Mouse (Mus musculus): ENCODE data around the gene Mbtps1. TPM values are rescaled to one million over a fixed set of nuclear protein-coding genes. Genes with fewer than 3 reads are reported as not detected.
A peak's percentile ranks its signal among the peaks of the same experiment; 100 is the strongest.

The Mbtps1 gene
- total and polyA plus RNA-seq, 3 experiments = 33.1 to 59.9 TPM; not detected in 1

DNA sequence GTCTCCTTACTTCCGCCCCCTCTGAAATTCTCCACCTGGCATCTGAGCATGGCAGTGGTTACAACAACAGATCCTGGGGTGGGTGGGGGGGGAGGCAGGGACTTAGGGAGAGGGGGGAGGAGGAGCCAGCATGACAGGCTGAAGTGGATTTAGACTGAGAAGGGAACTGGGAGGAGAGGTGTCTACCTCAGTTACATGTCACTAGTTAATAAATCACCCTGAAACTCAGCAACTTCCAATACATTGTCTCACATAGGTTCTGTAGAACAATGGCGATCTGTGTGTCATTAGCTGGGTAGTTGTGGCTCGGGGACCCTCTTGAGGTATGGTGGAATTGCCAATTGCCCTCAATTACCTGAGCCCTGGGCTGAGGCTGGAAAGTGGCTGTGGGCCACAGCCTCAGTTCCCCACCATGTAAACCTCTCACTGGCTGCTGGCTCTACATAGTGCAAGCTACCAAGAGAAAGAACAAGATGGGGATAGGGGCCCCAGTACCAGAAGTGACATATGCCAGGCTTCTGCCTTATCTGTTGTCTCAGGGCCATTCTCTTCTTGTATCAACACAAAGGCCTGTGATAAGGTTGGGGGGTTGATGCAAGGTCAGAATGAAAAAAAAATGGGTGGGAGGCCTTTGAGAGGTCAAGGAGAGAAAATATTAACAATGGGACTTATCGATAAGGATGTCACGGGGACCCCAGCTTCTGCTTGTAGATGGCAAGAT is 22.1 kb upstream of the Mbtps1 start (continued):
- TF ChIP-seq MAFK (IDR thresholded peaks at IDR 0.05; ENCODE audit: borderline replicate concordance, low read depth, low read length) (peak; percentile 64; the same call in 1 of the 2 replicates), HCFC1 (IDR thresholded peaks at IDR 0.05; ENCODE audit: low read depth, low read length) (0 out of 2 replicates have a peak, but pooled peaks have one; percentile 40), MAZ (IDR thresholded peaks at IDR 0.05; ENCODE audit: low read depth, low read length) (peak; percentile 70; the same call in 1 of the 2 replicates), KAT2A (conservative IDR thresholded peaks at IDR 0.05; ENCODE audit: low read depth, low read length) (no peak), RCOR1 (IDR thresholded peaks at IDR 0.05; ENCODE audit: low read depth, low read length) (peak; percentile 59; the same call in 1 of the 2 replicates), MAX (IDR thresholded peaks at IDR 0.05; ENCODE audit: low read length) (no peak)

DNA sequence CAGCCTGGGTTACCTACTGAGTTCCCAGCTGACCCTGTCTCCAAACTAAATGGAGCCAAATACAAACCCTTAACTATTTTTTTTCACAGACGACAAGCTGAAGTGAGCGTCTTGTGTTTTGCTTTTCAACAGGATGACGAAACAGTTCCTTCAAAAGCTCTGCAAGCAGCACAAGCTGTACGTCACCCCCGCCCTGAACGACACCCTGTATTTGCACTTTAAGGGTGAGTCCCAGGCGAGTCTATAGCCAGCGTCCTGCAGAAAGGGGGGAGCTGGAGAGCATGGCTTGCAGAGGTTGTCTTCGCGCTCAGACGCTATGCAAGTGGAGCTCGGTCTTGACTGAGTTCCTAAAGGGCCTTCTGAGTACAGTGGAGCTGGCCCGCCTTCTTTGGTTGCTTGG is 20.6 kb upstream of the Mbtps1 start:
- Histone ChIP-seq H3K9me3 (replicated peaks; ENCODE audit: insufficient read depth, low read length) (no peaks in the 10 kb centered on the region), H3K4me1 (ENCODE audit: control insufficient read depth in 1 of 2, insufficient read depth in 2 of 2, low read length in 2 of 2) (peaks cover 13 to 14% of the 10 kb centered on the region in 2 experiments), H3K79me2 (ENCODE audit: control insufficient read depth, insufficient read depth, low read length, poor library complexity) (peaks cover 7% of the 10 kb centered on the region), H3K27ac (ENCODE audit: control insufficient read depth, low read depth, low read length) (no peak overlapping the region), H3K4me3 (ENCODE audit: control insufficient read depth in 1 of 2, insufficient read depth in 1 of 2, low read depth in 2 of 2, low read length in 2 of 2) (no peak overlapping the region), H3K27me3 (ENCODE audit: control insufficient read depth in 1 of 2, insufficient read depth in 2 of 2, low read length in 2 of 2) (no peaks in the 10 kb centered on the region), H3K36me3 (ENCODE audit: control insufficient read depth in 1 of 2, insufficient read depth in 2 of 2, low read length in 2 of 2) (peaks cover 0 to 12% of the 10 kb centered on the region in 2 experiments; a peak in 2 of 4 replicates), H3K9ac (ENCODE audit: control insufficient read depth, low read depth, low read length, poor library complexity, severe bottlenecking) (no peak overlapping the region)
- TF ChIP-seq CTCF (IDR thresholded peaks at IDR 0.05 in 2 of 3, conservative IDR thresholded peaks at IDR 0.05 in 1 of 3; ENCODE audit: control insufficient read depth in 1 of 3, insufficient read depth in 1 of 3, low read depth in 2 of 3, low read length in 3 of 3, poor library complexity in 1 of 3, severe bottlenecking in 1 of 3) (no peak), TAL1 (IDR thresholded peaks at IDR 0.05; ENCODE audit: low read length) (no peak), TBP (IDR thresholded peaks at IDR 0.05; ENCODE audit: low read depth, low read length) (no peak), USF1 (IDR thresholded peaks at IDR 0.05; ENCODE audit: low read depth, low read length) (no peak), NRF1 (IDR thresholded peaks at IDR 0.05; ENCODE audit: insufficient read depth, low read depth, low read length, poor library complexity, severe bottlenecking) (no peak), CHD1 (IDR thresholded peaks at IDR 0.05; ENCODE audit: low read depth, low read length) (no peak), ELF1 (IDR thresholded peaks at IDR 0.05; ENCODE audit: low read depth, low read length) (no peak), MAX (IDR thresholded peaks at IDR 0.05; ENCODE audit: low read length) (no peak), ZC3H11A (IDR thresholded peaks at IDR 0.05; ENCODE audit: low read depth, low read length) (no peak), KAT2A (conservative IDR thresholded peaks at IDR 0.05; ENCODE audit: low read depth, low read length) (no peak), RCOR1 (IDR thresholded peaks at IDR 0.05; ENCODE audit: low read depth, low read length) (no peak), MYB (IDR thresholded peaks at IDR 0.05; ENCODE audit: low read depth, low read length) (no peak), MXI1 (IDR thresholded peaks at IDR 0.05; ENCODE audit: low read depth, low read length) (no peak), RAD21 (IDR thresholded peaks at IDR 0.05; ENCODE audit: low read depth, low read length) (no peak)
- DNase-seq (ENCODE audit: low read depth, low spot score) = no peak

GRCm38 (mm10) chr8:119575366-119575726 is 16.8 kb upstream of the Mbtps1 start:
- H3K4me1 ChIP-seq (ENCODE audit: control insufficient read depth in 1 of 2, insufficient read depth in 2 of 2, low read length in 2 of 2) = peaks cover 9 to 15% of the 10 kb centered on the region in 2 experiments
- H3K36me3 ChIP-seq (ENCODE audit: control insufficient read depth in 1 of 2, insufficient read depth in 2 of 2, low read length in 2 of 2) = peaks cover 0 to 8% of the 10 kb centered on the region in 2 experiments; a peak in 2 of 4 replicates
- H3K4me3 ChIP-seq (ENCODE audit: control insufficient read depth in 1 of 2, insufficient read depth in 1 of 2, low read depth in 2 of 2, low read length in 2 of 2) = peak overlapping the region; percentile 85 to 88
- peaks cover 23% of the 10 kb centered on the region for H3K79me2 ChIP-seq (ENCODE audit: control insufficient read depth, insufficient read depth, low read length, poor library complexity)
- no peaks in the 10 kb centered on the region for H3K27me3 ChIP-seq (ENCODE audit: control insufficient read depth in 1 of 2, insufficient read depth in 2 of 2, low read length in 2 of 2)
- no peak for DNase-seq (ENCODE audit: low read depth, low spot score)
- H3K27ac ChIP-seq (ENCODE audit: control insufficient read depth, low read depth, low read length) = no peak overlapping the region
- no peak for TF ChIP-seq POLR2AphosphoS2 (IDR thresholded peaks at IDR 0.05; ENCODE audit: low read length)
- TF ChIP-seq MXI1 (IDR thresholded peaks at IDR 0.05; ENCODE audit: low read depth, low read length) = peak; percentile 26; the same call in 1 of the 2 replicates
- no peaks in the 10 kb centered on the region for H3K9me3 ChIP-seq (replicated peaks; ENCODE audit: insufficient read depth, low read length)
- peak overlapping the region; percentile 86 for H3K9ac ChIP-seq (ENCODE audit: control insufficient read depth, low read depth, low read length, poor library complexity, severe bottlenecking)

Measured in MEL (cell line).